Mouse (Mus musculus): ENCODE measurements around the gene Susd6. TPM values are rescaled to one million over a fixed set of nuclear protein-coding genes. Genes with fewer than 3 reads are reported as not detected.

Gene Susd6
- 10 to 100 TPM; 48.4 to 51.0 TPM for total RNA-seq (2021)
- long read RNA-seq, experiment 1, full-length matches to known transcripts = 7 of 19 reads
- long read RNA-seq, experiment 1, partial matches to known transcripts = 0 of 19 reads
- long read RNA-seq, experiment 1, other reads (novel, unspliced or antisense) = 12 of 19 reads
- long read RNA-seq, experiment 2, full-length matches to known transcripts = 7 of 23 reads
- long read RNA-seq, experiment 2, partial matches to known transcripts = 15 of 23 reads
- long read RNA-seq, experiment 2, other reads (novel, unspliced or antisense) = 1 of 23 reads

- peak; percentile 98 to 99 for DNase-seq (ENCODE audit: low spot score in 2 of 2)
Observed at GRCm38 (mm10) chr12:80789849-80790694, at the start of gene Susd6. Gene Susd6, plus strand, starts transcription at chr12:80790510.

GRCm38 (mm10) chr12:80744614-80745013 is 45.7 kb upstream of the Susd6 start:
- no peak for DNase-seq (ENCODE audit: low spot score in 2 of 2)

- DNase-seq (ENCODE audit: low spot score in 2 of 2) = no peak
Observed at GRCm38 (mm10) chr12:80746031-80746813, 44.1 kb upstream of the Susd6 start.

- DNase-seq (ENCODE audit: low spot score in 2 of 2) = no peak
Observed at GRCm38 (mm10) chr12:80751556-80751955, 38.8 kb upstream of the Susd6 start.

DNA sequence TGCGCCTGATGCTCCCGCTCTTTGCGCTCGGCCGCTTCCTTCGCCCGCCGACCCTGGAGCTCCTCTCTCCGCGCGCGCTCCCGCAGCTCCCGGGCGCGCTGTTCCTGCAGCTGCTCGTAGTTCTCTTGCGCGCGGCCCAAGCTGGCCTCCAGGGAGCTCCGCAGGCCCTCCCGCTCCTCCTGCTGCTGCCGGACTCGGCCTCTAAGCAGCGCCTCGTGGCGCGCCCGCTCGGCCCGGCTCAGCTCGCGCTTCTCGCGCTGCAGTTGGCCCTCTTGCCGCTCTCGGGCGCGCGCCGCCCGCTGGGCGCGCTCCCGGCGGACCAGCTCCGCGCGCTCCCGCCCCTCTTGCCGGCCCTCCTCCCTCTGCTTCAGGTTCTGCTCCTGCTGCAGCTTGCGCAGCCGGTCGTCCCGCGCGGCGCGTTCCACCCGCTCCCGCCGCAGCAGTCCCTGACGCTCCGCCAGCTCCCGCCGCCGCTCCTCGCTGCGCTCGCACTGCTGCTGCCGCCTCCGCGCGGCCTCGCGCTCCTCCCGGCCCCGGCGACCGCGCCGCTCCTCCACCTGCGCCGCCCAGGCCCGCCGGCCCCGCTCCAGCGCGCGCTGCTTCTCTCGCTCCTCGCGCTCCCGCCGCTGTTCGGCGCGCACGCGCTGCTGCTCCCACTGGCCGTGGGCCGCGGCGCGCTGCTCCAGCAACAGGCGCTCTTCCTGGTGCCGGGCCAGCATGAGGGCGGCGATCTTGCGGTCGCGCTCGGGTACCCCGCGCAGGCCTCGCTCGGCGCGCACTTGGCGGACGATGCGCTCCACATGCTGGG is 32.4 kb upstream of the Susd6 start:
- peak; percentile 18 to 21 for DNase-seq (ENCODE audit: low spot score in 2 of 2)

- peak in 1 of 2 experiments; percentile 6 for DNase-seq (ENCODE audit: low spot score in 2 of 2)
Observed at GRCm38 (mm10) chr12:80758559-80759386, 31.5 kb upstream of the Susd6 start.

DNA sequence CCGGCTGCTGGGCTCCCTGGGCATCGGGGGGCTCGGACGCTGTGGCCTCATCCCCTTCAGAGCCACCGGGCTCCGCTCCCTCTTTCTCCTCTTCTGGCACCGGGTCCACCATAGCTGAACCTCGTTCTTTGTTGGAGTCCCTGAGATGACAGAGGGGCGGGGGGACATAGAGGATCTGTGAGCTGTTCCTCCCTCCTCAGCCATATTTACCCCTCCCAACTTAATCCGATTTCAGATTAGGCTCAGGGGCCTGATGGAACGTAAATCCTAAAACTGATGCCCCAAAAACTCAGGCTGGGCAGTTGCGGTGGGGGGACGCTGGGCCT is 31.0 kb upstream of the Susd6 start:
- no peak for DNase-seq (ENCODE audit: low spot score in 2 of 2)

- no peak for DNase-seq (ENCODE audit: low spot score in 2 of 2)
Observed at GRCm38 (mm10) chr12:80759713-80760395, 30.5 kb upstream of the Susd6 start.

DNA sequence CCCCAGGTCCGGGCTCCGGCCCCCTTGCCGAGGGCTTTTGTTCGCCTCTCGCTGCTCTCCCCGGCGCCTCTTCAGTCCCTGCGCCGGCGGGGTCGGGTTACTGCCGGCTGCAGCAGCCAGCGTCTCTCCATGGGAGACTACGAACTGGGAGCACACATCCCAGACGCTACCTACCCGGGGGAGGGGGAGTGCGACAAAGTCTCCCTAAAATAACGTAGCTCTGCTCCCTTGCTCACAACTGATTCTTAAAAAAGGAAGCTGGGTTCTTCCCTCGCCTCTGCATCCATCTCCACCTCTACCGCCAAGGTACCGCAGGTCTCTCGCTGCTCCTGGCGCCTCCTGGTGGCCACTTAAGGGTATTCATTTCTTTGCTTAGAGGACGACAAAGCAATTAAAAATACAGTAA is 29.9 kb upstream of the Susd6 start, which contains the start of gene Ccdc177:
Gene Ccdc177 (minus strand): TSS at position 292 of the 406 bp plus-strand sequence.
- DNase-seq (ENCODE audit: low spot score in 2 of 2) = peak; percentile 45 to 53

- no peak for DNase-seq (ENCODE audit: low spot score in 2 of 2)
Observed at GRCm38 (mm10) chr12:80762982-80763381, 27.3 kb upstream of the Susd6 start.

- DNase-seq (ENCODE audit: low spot score in 2 of 2) = no peak
Observed at GRCm38 (mm10) chr12:80764116-80764515, 26.2 kb upstream of the Susd6 start.

- DNase-seq (ENCODE audit: low spot score in 2 of 2) = peak; percentile 32 to 60
Observed at GRCm38 (mm10) chr12:80769697-80770096, 20.6 kb upstream of the Susd6 start.

- DNase-seq (ENCODE audit: low spot score in 2 of 2) = no peak
Observed at GRCm38 (mm10) chr12:80774786-80775185, 15.5 kb upstream of the Susd6 start.

- no peak for DNase-seq (ENCODE audit: low spot score in 2 of 2)
Observed at GRCm38 (mm10) chr12:80776046-80776634, 14.2 kb upstream of the Susd6 start.

DNA sequence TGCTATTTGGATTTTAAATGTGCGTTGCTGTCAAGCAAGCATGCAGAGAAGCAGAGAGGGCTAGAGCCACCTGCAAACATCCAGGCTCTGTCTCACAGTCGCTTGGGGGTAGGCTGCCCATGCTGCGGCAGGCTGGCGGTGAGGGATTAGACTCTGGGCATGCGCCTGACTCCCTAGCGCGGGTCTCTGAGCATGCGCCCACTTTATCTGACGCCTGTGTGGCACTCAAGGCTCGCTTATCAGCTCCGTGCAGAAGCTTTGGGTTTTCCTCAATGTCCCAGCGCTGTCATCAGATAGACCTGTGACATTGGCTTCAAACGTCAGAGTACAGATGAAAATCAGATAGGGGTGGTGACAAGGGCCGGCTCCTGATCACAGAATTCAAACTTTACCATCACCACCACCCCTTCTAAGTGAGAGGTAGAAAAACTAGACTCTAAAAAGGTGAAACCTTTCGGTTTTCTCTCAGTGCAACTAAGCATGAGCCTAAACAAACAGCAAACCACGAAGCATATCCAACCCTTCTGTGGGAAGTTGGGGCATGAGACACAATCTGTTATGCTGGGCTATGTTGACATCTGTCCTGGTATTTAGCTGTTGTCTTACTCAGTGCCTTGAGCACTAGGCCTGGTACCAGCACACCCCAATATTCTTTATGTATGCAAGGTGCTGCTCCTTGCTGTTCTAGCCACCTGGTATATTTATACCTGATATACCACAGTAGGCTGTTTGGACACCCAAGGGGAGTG is 11.9 kb upstream of the Susd6 start:
- no peak for DNase-seq (ENCODE audit: low spot score in 2 of 2)

DNA sequence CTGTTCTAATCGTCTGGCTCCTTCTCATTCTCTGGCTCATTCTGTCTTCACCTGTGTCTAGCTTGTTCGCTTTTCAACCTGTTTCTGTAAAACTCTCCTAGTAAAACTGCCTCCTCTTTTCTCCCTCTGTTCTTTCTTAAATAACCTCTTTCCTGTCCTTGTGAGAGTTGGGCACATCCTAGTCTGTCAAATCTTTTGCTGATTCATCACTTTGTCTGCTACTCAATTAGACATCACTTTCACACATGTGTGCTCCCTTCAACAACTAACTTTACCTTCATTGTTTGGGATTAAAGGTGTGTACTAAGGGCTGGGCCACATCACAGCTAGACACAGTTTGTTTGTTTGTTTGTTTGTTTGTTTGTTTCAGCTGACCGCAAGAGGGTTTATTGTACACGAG is 10.6 kb upstream of the Susd6 start:
- DNase-seq (ENCODE audit: low spot score in 2 of 2) = no peak

DNA sequence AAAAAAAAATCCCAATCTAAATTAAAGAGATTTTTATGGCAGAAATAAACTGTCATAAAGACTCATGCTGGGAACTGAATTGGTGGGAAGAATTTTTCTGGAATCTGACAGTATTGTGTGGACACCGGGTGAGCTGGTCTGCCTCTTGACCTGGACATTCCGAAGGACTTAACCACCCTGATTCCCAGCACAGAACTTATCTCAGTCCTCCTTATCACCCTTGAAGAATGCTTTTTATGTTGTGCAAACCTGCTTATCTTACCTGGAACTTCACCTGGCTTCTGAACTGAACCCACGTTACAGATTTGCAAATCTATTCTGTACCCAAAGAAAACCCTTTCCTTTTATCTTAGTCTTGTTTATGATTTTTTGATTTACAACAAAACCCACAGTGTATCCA is 8.1 kb upstream of the Susd6 start:
- DNase-seq (ENCODE audit: low spot score in 2 of 2) = no peak

DNA sequence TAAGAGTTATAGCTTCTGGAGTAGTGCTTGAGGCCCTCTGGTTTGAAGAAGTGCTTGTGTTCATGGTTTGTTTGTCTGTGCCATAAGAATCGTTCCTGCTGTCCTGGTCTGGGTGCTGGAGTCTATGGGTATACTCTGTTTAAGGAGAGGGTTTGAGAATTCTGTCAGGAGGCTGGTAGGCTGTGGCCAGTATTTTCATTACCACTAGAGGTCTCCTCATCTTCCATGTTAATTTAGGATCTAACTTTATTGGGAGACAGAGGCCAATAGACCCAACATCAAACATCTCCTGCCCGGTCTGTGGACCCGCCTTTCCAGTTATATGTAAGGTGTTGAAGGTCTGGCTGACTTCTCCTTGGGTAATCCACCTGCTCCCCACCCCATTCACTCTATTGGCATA is 7.4 kb upstream of the Susd6 start:
- no peak for DNase-seq (ENCODE audit: low spot score in 2 of 2)

Measured in adrenal gland, postnatal 4 days (tissue).